Mouse (Mus musculus) MEL (cell line): ENCODE results near the gene Creb5.

Source experiments
- BHLHE40 ChIP-seq: IDR thresholded peaks from 2 replicates; pipeline ENCODE4 v1.6.1; 2012; ENCODE audit warnings: low read depth, mild to moderate bottlenecking, inconsistent platforms, low read length, improper control_type of control experiment, borderline replicate concordance
- CTCF ChIP-seq, 3 experiments: IDR thresholded peaks in 2 of 3; conservative IDR thresholded peaks in 1 of 3; 2 replicates each; pipeline ENCODE4 v1.5.1; 2011 to 2012; ENCODE audit warnings: low read length in 3 of 3, low read depth in 2 of 3, mild to moderate bottlenecking in 2 of 3, improper control_type of control experiment in 1 of 3, inconsistent platforms in 1 of 3, mixed read lengths in 1 of 3, moderate library complexity in 1 of 3; ENCODE audit not compliant: control insufficient read depth in 1 of 3, insufficient read depth in 1 of 3, poor library complexity in 1 of 3, severe bottlenecking in 1 of 3
- EP300 ChIP-seq, 2 experiments: IDR thresholded peaks; 2 replicates each; pipeline ENCODE4 v1.6.1; 2011; ENCODE audit warnings: improper control_type of control experiment in 2 of 2, low read length in 2 of 2, low read depth in 1 of 2, mild to moderate bottlenecking in 1 of 2
- ETS1 ChIP-seq: IDR thresholded peaks from 2 replicates; pipeline ENCODE4 v1.6.1; 2012; ENCODE audit warnings: low read depth, mild to moderate bottlenecking, inconsistent platforms, low read length, improper control_type of control experiment, moderate library complexity
- JUND ChIP-seq: IDR thresholded peaks from 2 replicates; pipeline ENCODE4 v1.6.1; 2011; ENCODE audit warnings: low read depth, mild to moderate bottlenecking, improper control_type of control experiment, low read length
- MAX ChIP-seq: IDR thresholded peaks from 2 replicates; pipeline ENCODE4 v1.6.1; 2011; ENCODE audit warnings: low read length, improper control_type of control experiment
- POLR2A ChIP-seq, 2 experiments: IDR thresholded peaks; 2 replicates each; pipeline ENCODE4 v1.6.1; 2011 to 2012; ENCODE audit warnings: low read length in 2 of 2, mild to moderate bottlenecking in 2 of 2, control low read depth in 1 of 2, improper control_type of control experiment in 1 of 2, low read depth in 1 of 2, moderate library complexity in 1 of 2; ENCODE audit not compliant: control insufficient read depth in 1 of 2, insufficient read depth in 1 of 2, poor library complexity in 1 of 2
- USF1 ChIP-seq: IDR thresholded peaks from 2 replicates; pipeline ENCODE4 v1.6.1; 2014; ENCODE audit warnings: low read depth, mild to moderate bottlenecking, inconsistent platforms, low read length, improper control_type of control experiment, moderate library complexity

- TF ChIP-seq JUND (no peak), CTCF (IDR thresholded peaks at IDR 0.05 in 2 of 3, conservative IDR thresholded peaks at IDR 0.05 in 1 of 3; ENCODE audit: control insufficient read depth in 1 of 3, insufficient read depth in 1 of 3, low read depth in 2 of 3, low read length in 3 of 3, poor library complexity in 1 of 3, severe bottlenecking in 1 of 3) (no peak), MAX (no peak), USF1 (no peak), ETS1 (no peak), BHLHE40 (no peak), EP300 (IDR thresholded peaks at IDR 0.05; ENCODE audit: low read depth in 1 of 2, low read length in 2 of 2) (no peak), POLR2A (IDR thresholded peaks at IDR 0.05; ENCODE audit: control insufficient read depth in 1 of 2, insufficient read depth in 1 of 2, low read depth in 1 of 2, low read length in 2 of 2, poor library complexity in 1 of 2) (no peak)
Observed at GRCm38 (mm10) chr6:53287562-53288381, 702 bp downstream of the Creb5 start.
